Mouse (Mus musculus): Measurements from ENCODE around the gene B3gat2.

Gene B3gat2

DNA sequence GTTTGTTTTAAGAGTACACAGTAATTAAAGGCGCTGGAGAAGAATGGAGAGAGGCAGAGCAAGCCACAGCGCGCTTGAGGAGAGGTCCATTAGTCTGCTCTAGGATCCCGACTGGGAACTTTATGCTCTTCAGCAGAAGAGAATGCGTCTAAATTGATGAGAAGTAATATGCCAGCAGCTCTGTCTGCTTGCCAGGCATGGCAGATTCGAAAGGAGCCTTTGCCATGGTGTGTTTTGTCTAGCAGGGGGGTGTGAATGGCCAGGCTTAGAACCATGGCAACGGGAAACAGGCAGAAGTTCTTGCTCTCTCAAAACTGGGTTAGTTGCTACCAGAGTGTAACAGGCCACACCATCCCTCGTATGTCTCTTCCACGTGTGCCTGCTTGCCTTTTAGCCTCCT, 73.3 kb downstream of the B3gat2 start:
- DNase-seq (ENCODE audit: low spot score): no peak

DNA sequence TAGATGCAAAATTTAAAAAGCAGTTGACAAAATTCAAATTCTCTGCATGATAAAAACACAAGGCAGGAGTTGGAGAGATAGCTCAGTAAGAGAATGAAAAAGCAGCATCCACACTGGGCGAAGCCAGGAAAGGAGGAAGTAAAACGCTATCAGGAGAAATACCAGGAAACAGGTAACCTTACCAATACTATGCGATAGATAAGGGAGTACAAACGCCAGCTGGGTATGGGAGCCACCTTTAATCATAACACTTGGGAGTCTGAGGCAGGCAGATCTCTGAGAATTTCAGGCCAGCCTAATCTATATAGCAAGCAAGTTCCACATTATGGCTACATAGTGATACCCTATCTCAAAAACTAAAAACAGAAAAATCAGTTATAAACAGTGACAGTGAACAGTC, 75.1 kb downstream of the B3gat2 start:
- DNase-seq (ENCODE audit: low spot score): no peak

DNA sequence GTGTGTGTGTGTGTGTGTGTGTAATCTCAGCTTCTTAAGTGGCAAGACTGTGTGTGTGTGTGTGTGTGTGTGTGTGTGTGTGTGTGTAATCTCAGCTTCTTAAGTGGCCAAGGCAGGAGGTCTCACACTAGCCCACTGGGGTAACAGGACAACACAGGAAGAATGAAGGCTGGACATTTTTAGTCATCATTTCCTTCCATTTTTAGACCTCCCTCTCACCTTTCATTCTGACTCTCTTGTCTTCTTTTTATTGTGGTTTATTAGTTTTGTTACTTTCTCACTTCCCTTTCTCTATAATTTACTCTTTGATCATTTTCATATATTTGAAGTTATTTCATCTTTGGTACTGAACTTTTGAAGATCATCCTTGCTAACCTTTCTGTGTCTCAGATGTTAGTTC, 79.4 kb downstream of the B3gat2 start:
- DNase-seq (ENCODE audit: low spot score): no peak

DNA sequence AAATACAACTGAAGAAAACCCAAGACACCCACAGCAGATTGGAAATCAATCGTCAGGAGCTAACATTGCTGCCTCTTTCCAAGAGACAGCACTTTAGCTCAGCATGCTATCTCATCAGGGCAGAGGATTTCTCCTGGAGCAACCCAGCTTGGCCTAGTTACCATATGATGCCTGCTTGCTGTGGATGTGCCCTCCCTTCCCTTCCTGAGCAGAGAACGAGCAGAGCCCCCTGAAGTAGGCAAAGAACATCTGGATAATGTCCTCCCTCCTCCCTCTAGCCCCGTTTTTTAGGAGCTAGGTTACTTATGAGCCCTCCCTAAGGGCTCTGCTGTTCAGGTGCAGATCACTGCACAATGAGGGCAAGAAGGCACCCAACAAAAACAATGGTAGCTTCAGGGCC, 81.1 kb downstream of the B3gat2 start:
- no peak for DNase-seq (ENCODE audit: low spot score)

DNA sequence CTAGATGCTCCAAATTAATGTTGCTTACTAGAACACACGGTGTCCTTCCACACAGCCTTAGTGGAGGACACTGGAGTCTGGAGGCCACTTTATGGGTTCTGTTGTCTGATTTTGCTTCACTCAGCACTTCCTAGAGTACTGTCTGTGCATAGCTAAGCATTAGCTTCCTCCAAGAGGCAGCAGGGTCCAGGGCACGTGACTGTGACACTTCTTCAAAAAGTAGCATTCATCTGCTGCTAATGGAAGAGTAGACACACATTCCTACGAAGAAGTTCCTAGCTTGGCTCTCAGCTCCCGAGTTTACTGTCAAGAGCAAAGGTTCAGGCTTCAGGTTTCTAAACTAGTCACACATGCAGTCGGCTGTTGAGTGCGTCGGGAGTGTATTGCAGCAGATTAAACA, 82.2 kb downstream of the B3gat2 start:
- DNase-seq (ENCODE audit: low spot score): no peak

DNA sequence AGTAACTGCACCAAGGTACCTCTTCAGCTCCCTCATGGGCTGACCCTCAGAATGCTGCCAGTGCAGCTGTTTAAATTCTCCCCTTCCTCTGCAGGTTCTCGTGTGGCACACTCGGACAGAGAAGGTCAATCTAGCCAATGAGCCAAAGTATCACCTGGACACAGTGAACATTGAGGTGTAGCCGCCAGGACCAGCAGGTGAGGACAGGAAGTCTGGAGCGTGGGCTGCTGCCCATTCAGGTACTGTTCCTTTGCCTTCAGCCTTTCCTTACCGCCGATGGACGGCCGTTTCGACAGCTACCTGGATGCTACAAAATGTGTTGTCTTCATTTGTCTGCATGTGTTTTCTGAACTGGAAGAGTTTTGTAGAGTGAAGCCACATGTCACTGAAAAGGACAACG, 83.5 kb downstream of the B3gat2 start:
- no peak for DNase-seq (ENCODE audit: low spot score)

DNA sequence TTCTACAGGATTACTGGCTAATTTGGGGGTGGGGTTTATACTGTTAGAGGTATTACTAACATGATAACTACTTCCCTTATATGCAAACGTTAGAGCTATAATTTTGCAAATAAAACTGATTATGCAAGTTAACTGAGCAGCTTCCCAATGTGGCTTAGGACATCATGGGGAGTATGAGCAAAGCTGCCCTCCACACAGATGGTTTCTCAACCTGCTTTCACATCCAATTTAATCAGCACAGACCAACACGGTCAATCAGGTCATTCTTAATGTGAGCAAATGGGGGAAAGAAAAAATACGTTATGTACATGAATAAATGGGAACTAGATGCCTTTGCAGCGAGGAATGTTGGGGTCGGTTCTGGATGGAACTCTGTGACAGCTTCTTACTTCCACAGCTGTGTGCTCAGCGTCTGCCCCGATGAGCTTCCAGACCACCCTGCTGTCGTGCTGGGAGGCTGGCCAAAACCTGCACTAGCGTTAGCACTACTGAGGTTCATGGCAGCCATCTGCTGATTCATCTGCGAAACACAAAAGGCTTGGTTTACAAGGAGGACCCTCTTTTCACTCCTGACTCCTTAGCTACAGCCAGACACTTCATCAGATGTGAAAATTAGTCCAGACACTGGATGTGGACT, 84.6 kb downstream of the B3gat2 start:
- DNase-seq (ENCODE audit: low spot score): no peak

DNA sequence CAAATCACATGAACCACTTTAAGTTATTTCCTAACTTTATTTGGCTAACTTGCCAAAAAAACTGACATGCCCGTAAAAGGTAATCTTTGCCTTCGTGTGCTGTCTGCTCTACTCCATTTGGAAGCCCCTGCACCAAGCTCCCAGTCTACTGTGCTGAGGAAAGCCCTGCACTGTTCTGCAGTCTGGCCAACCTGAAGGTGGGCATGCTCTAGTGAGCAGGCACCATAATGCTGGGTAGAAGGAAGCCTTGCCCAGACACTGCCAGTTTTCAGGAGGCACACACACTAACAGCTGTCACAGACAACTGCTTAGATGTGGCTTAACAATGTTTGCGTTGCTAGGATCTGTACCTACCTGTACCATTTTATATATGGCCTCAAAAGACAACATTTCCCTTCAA, 94.1 kb downstream of the B3gat2 start:
- no peak for DNase-seq (ENCODE audit: low spot score)

DNA sequence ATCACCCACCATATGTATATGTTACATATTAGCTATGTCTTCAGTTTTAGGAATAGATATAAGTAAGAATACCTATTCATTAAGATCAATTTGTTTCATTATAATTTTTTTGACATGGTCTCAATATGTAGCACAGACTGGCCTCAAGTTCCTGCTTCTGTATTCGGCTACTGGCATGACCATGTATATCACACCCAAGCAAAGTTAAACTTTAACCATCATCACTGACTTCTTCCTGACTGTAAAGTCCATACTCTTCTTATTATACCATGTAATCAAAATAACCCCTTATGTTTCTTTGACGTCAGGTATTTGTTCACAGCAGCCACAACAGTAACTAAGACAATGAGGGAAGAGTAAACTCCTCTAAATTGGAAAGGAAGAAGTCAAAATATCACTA, 99.4 kb downstream of the B3gat2 start:
- no peak for DNase-seq (ENCODE audit: low spot score)

DNA sequence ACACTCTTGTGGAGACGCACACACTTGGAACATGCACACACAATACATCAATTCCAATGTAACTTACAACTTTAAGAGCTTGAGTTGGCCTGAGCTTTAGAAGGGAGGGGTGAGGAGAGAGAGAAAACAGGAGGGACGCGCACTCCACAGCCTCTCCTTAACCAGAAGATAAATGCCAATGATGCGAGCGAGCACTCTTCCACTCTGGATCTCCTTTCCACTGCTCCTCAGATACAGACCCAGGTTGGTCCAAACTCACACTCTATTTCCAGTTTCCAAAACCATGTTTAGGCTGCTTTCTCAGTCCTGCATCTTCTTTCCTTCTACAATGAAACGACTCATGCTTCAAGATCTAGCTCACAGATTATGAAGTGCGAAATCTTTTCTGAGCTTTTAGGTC, 104.0 kb downstream of the B3gat2 start:
- no peak for DNase-seq (ENCODE audit: low spot score)

DNA sequence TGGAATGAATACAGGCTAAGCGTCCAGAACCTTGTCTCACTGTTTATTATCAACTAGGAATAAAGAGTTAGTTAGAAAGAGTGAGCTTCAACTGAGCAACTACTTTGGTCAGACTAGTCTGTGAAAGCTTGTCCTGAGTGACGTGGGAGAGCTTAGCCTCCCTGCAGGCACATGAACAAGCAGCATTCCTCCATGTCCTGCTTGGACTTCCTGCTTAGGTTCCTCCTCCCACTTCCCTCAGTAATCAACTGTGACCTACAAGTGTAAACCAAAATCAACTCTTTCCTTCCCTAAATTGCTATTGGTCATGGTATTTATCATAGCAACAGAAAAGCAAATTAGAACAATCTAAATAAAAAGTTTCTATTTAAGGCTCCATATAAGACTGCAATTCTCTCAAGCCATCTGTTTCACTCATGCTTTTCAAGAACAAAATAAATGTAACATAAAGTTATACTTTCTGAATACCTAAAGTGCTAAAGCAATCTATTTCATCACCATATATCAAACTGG, 105.9 kb downstream of the B3gat2 start:
- no peak for DNase-seq (ENCODE audit: low spot score)

DNA sequence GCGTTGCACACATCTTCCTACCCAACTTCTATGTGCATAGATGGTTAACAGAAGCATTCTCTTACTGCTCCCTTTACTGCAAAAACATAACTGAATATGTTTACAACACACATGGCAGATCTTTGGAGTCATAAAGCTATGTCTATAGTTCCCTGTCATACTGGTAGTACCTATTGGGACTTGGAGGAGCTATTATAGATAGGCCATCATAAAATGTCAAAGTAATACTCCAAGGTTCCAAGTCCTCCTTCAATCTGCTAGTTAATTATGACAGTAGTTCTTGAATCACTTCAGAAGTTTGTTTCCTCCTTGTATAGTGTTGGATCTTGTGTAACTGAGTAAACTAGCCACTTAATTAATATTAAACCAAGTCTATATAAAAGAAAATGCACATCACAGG, 110.6 kb downstream of the B3gat2 start:
- DNase-seq (ENCODE audit: low spot score): no peak

DNA sequence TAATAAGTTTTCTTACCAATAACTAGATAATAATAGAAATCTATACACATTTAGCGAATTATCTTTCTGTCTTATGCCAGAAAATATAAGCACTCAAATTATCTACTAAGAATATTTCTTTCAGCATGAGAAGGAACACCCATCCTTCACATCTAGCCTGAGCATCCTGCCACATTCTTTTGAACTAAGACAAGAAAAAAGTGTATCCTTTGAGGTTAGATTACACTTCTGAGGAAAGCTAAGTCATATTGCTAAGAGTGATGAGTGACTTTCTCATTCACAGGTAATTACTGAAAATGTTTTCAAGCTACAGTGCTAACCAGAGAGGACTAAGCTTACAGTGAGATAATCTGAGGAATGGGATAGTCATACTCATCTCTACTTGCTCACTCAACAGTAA, 121.1 kb downstream of the B3gat2 start:
- no peak for DNase-seq (ENCODE audit: low spot score)

DNA sequence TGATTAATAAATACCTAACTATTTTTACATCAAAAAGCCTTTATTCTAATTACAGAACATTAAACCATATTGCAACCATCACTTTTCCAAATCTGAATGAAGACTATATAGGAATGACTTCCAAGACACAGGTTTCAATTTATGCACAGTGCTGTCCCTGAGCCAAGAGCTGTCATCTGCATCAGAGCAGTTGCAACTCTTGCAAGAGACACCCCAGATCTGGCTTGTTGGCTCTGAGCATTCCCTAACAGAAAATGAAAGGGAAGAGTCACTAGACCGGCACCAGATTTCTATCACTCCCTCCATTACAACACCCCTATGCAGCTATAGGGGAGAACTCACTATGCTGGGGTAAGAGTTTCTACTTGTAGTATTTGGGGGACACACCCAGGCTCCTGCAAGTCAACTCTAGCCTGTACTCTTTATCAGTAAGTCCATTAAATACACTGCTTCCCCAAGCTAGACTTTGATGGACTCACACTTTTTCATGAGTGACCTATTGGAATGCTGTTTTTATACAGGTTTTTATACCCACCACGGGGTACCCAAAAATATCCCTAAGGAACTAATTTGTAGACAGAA, 122.6 kb downstream of the B3gat2 start:
- no peak for DNase-seq (ENCODE audit: low spot score)

DNA sequence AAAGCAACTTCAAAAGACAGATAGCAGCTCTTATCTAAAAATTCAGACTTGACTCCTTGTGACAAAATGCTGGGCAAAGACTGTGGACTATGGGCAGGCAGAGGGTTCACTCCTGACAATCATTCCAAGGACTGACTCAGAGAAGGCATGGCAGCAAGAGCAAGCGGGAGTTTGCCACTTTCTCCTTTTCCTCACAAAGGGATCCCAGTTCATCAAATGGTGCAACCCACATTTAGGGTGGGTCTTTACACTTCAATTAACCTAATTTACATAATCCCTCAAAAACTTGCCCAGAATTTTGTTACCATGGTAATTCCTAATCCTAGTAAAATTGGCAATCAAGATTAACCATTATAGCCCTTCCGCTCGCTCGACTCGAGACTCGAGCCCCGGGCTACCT, 123.4 kb downstream of the B3gat2 start:
- DNase-seq (ENCODE audit: low spot score): no peak

DNA sequence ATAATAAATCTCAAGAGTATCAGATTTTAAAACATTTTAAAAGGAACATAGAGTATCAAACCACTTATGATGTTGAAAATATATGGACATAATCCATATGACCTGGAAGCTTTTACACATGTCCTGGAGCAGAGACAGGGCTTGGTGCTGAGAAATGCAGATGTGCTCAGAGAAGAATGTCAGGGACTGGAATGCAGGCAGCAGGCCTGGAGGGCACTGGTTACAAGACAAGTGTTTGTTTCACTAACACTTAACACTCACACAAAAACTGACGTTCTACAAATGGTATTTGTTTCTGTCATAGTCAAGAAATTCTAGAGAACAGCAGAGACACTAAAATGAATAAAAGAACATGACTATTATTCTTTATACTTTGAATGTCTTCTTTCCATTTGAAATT, 130.5 kb downstream of the B3gat2 start:
- DNase-seq (ENCODE audit: low spot score): no peak

Measured in ovary, postnatal 10 days (tissue).